In genomic region chr13:20090711-20091603, GRCm38 (mm10) we compare ENCODE assay signal across 7 mouse cellular contexts. TPM values are rescaled to one million over a fixed set of nuclear protein-coding genes. Genes with fewer than 3 reads are reported as not detected.
A peak's percentile ranks its signal among the peaks of the same experiment; 100 is the strongest.
DNase-seq lines count a peak whose midpoint lies in the region; ATAC-seq and TF ChIP-seq lines count a peak whose summit lies in the region.

No protein-coding gene starts in this region.

- peak overlapping the region; percentile 90 for H3K27ac ChIP-seq in gastrocnemius, adult 2 months
- peak overlapping the region; percentile 86 for H3K27ac ChIP-seq in hindbrain, postnatal 0 days
- peak overlapping the region; percentile 48 for H3K27ac ChIP-seq in limb, embryonic 14.5 days (replicated peaks; ENCODE audit: low read depth, low read length)
- H3K27ac ChIP-seq in midbrain, embryonic 14.5 days (replicated peaks; ENCODE audit: low read depth, low read length), result peak overlapping the region; percentile 39
- H3K27ac ChIP-seq in spleen, adult 2 months (ENCODE audit: insufficient read depth, low read length), result peak overlapping the region; percentile 98

- TF ChIP-seq POLR2A in limb, embryonic 14.5 days (IDR thresholded peaks at IDR 0.05; ENCODE audit: borderline replicate concordance, extremely low read depth, insufficient read depth, insufficient read length), result no peak
- TF ChIP-seq POLR2A in spleen, adult 2 months (IDR thresholded peaks at IDR 0.05; ENCODE audit: low read depth, low read length), result peak; percentile 35; the same call in 1 of the 2 replicates

- H3K9ac ChIP-seq in hindbrain, postnatal 0 days (replicated peaks; ENCODE audit: low read length), result peak overlapping the region; percentile 71
- peak overlapping the region; percentile 77 for H3K9ac ChIP-seq in limb, embryonic 14.5 days (ENCODE audit: low read depth, low read length, severe bottlenecking)
- peak overlapping the region; percentile 69 for H3K9ac ChIP-seq in midbrain, embryonic 14.5 days (replicated peaks; ENCODE audit: low read length)

- no peak for TF ChIP-seq CTCF in gastrocnemius, adult 2 months (IDR thresholded peaks at IDR 0.05)
- TF ChIP-seq CTCF in hindbrain, postnatal 0 days (IDR thresholded peaks at IDR 0.05; ENCODE audit: low read depth), result no peak
- TF ChIP-seq CTCF in spleen, adult 2 months (IDR thresholded peaks at IDR 0.05; ENCODE audit: extremely low read depth, insufficient read depth, insufficient read length, insufficient replicate concordance), result no peak

- H3K4me1 ChIP-seq in hindbrain, postnatal 0 days (ENCODE audit: insufficient read depth, low read length), result no peaks in the 10 kb centered on the region
- no peaks in the 10 kb centered on the region; the same call in 1 of the 2 replicates for H3K4me1 ChIP-seq in limb, embryonic 14.5 days (ENCODE audit: control insufficient read depth, insufficient read depth, low read length)
- 0 out of 2 replicates have a peak, but pooled peaks cover 2% of the 10 kb centered on the region for H3K4me1 ChIP-seq in midbrain, embryonic 14.5 days (ENCODE audit: control insufficient read depth, insufficient read depth, low read length)
- H3K4me1 ChIP-seq in spleen, adult 2 months (ENCODE audit: control insufficient read depth, insufficient read depth, insufficient read length), result peaks cover 18% of the 10 kb centered on the region

- peak; percentile 73 for ATAC-seq in hindbrain, postnatal 0 days
- peak; percentile 65 for ATAC-seq in limb, embryonic 14.5 days (ENCODE audit: low FRiP score, low read depth)
- ATAC-seq in midbrain, embryonic 14.5 days (ENCODE audit: low FRiP score, low TSS enrichment), result peak; percentile 74

- H3K36me3 ChIP-seq in hindbrain, postnatal 0 days (ENCODE audit: insufficient read depth, low read length), result no peaks in the 10 kb centered on the region
- no peaks in the 10 kb centered on the region for H3K36me3 ChIP-seq in limb, embryonic 14.5 days (ENCODE audit: control insufficient read depth, insufficient read depth, low read length)
- no peaks in the 10 kb centered on the region for H3K36me3 ChIP-seq in midbrain, embryonic 14.5 days (ENCODE audit: control insufficient read depth, insufficient read depth, low read length)
- no peaks in the 10 kb centered on the region for H3K36me3 ChIP-seq in spleen, adult 2 months (ENCODE audit: control insufficient read depth, insufficient read depth, low read length)

- peak overlapping the region; percentile 75 for H3K4me3 ChIP-seq in gastrocnemius, adult 2 months
- H3K4me3 ChIP-seq in hindbrain, postnatal 0 days (ENCODE audit: low read length), result peak overlapping the region; percentile 87
- peak overlapping the region; percentile 76 for H3K4me3 ChIP-seq in limb, embryonic 14.5 days (replicated peaks; ENCODE audit: low read length)
- peak overlapping the region; percentile 73 for H3K4me3 ChIP-seq in midbrain, embryonic 14.5 days (replicated peaks; ENCODE audit: low read depth, low read length)
- peak overlapping the region; percentile 97 for H3K4me3 ChIP-seq in spleen, adult 2 months (ENCODE audit: extremely low read depth, insufficient read depth, insufficient read length)

- DNase-seq in T-cell, adult 2 months (ENCODE audit: low spot score), result peak; percentile 75
- DNase-seq in cerebellum, adult 9-11 months, result peak; percentile 12
- peak; percentile 66 for DNase-seq in gastrocnemius, adult 2 months
- DNase-seq in hindbrain, postnatal 0 days (ENCODE audit: low spot score), result peak; percentile 73
- DNase-seq in limb, embryonic 14.5 days (ENCODE audit: low spot score), result peak; percentile 37
- peak; percentile 83 for DNase-seq in midbrain, embryonic 14.5 days
- peak; percentile 28 to 70 for DNase-seq in spleen, adult 2 months (ENCODE audit: low read depth in 1 of 2, low spot score in 2 of 2)

- 1% methylated on average over 67 of the region's 93 CpGs for WGBS in hindbrain, postnatal 0 days
- under 1% methylated on average over 49 of the region's 93 CpGs for WGBS in limb, embryonic 14.5 days
- WGBS in midbrain, embryonic 14.5 days, result under 1% methylated on average over 89 of the region's 93 CpGs
- WGBS in spleen, adult 2 months, result under 1% methylated on average over 71 of the region's 93 CpGs

- peaks cover 5% of the 10 kb centered on the region; the same call in 1 of the 2 replicates for H3K27me3 ChIP-seq in hindbrain, postnatal 0 days (ENCODE audit: insufficient read depth, low read length)
- H3K27me3 ChIP-seq in limb, embryonic 14.5 days (ENCODE audit: control insufficient read depth, insufficient read depth, low read length), result peaks cover 7% of the 10 kb centered on the region; the same call in 1 of the 2 replicates
- H3K27me3 ChIP-seq in midbrain, embryonic 14.5 days (ENCODE audit: control insufficient read depth, insufficient read depth, low read length), result no peaks in the 10 kb centered on the region; the same call in 1 of the 2 replicates
- no peaks in the 10 kb centered on the region for H3K27me3 ChIP-seq in spleen, adult 2 months (ENCODE audit: control insufficient read depth, insufficient read depth, low read length)

- H3K9me3 ChIP-seq in hindbrain, postnatal 0 days (ENCODE audit: low read length), result no peaks in the 10 kb centered on the region
- H3K9me3 ChIP-seq in limb, embryonic 14.5 days (ENCODE audit: control insufficient read depth, low read length), result no peaks in the 10 kb centered on the region
- H3K9me3 ChIP-seq in midbrain, embryonic 14.5 days (ENCODE audit: control insufficient read depth, low read length), result no peaks in the 10 kb centered on the region

- intact Hi-C loops in gastrocnemius, adult 2 months (cut with DNase I), result loop anchor here (5.0 kb wide), 2 partner anchors 96 to 181 kb away; no protein-coding TSS in a partner anchor

- H3K4me2 ChIP-seq in hindbrain, postnatal 0 days (ENCODE audit: low read depth, low read length), result peak overlapping the region; percentile 84
- H3K4me2 ChIP-seq in limb, embryonic 14.5 days (replicated peaks; ENCODE audit: low read depth, low read length, severe bottlenecking), result peak overlapping the region; percentile 97
- peak overlapping the region; percentile 97 for H3K4me2 ChIP-seq in midbrain, embryonic 14.5 days (ENCODE audit: low read length)

RNA-seq across cellular contexts. Expression of gene Elmo1, which starts 0.6 kb away (rescaled TPM):
- total RNA-seq in gastrocnemius, adult 2 months (2021), result 1 to 10 TPM; 4.1 to 4.3 TPM
- total RNA-seq in hindbrain, postnatal 0 days (2014; rRNA removed), result 31.1 and 35.8 TPM in 2 replicates
- 37.4 and 37.5 TPM in 2 replicates for polyA plus RNA-seq in hindbrain, postnatal 0 days (2015; fragmentation: Nextera tagmentation; extraction: Ambion mirVana)
- polyA plus RNA-seq in limb, embryonic 14.5 days (2012; rRNA removed), result 12.5 and 12.8 TPM in 2 replicates
- polyA plus RNA-seq in limb, embryonic 14.5 days (2014; fragmentation: Nextera tagmentation; extraction: Ambion mirVana), result 12.8 and 13.9 TPM in 2 replicates
- 31.3 and 38.3 TPM in 2 replicates for polyA plus RNA-seq in midbrain, embryonic 14.5 days (2014; fragmentation: Nextera tagmentation; extraction: Ambion mirVana)
- polyA plus RNA-seq in spleen, adult 2 months (2012; rRNA removed), result 33.3 and 36.2 TPM in 2 replicates

Comparison
In these comparisons a context has a peak if more than half of its experiments do, and no peak if none do; other contexts are left out.
1. Peak in every context shown above with its lines: DNase-seq, ATAC-seq, H3K4me3 ChIP-seq and H3K27ac ChIP-seq.
2. DNase-seq: peak in every context shown above with its lines; median percentile 83 in midbrain, embryonic 14.5 days; 75 in T-cell, adult 2 months; 73 in hindbrain, postnatal 0 days; 66 in gastrocnemius, adult 2 months; 49 in spleen, adult 2 months; 37 in limb, embryonic 14.5 days; 12 in cerebellum, adult 9-11 months.
3. H3K27ac ChIP-seq: peak in every context shown above with its lines; median percentile 98 in spleen, adult 2 months; 90 in gastrocnemius, adult 2 months; 86 in hindbrain, postnatal 0 days; 48 in limb, embryonic 14.5 days; 39 in midbrain, embryonic 14.5 days.